Mouse (Mus musculus) olfactory bulb, adult 2 months (tissue): ENCODE data around the gene Comt.

Experiments
- CTCF ChIP-seq: fragments of 200-500 bp; IDR thresholded peaks from 2 replicates; pipeline ENCODE4 v1.5.1; 2012; ENCODE audit warnings: low read depth, mild to moderate bottlenecking, low read length, moderate library complexity; ENCODE audit not compliant: insufficient read depth
- POLR2A ChIP-seq: fragments of 200-500 bp; IDR thresholded peaks from 2 replicates; pipeline ENCODE4 v1.6.1; 2012; ENCODE audit warnings: mild to moderate bottlenecking, low read depth, low read length, moderate library complexity; ENCODE audit not compliant: insufficient read depth

DNA sequence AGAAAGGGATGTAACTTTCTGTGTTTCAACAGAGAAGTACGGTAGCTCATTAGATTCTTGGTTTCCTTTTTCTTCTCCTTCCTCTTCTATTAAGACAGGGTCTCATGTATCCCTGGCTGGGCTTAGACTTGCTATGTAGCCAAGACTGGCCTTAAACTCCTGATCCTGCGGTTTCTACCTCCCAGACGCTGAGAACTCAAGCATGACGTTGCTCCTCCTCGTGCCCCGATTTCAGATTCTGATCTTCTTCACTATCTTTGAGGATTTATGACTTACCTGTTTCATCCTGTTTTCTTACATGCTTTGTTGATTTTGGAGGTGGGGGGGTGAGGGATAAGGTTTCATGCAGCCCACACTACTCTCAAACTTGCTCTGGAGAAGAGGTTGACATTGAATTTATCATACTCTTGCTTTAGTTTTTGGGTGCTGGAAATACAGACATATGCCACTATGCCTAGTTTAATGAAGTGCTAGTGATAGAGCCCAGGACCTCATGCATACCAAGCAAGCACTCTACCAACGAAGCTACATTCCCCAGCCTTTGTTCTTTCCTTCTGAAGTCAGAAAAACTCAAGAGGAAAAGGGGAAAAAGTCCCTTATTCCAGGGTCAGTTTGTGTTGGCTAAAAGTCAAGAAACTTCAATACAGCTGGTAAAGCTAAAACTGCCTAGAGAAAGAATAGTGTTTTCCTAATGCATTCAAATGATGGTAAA is 3.3 kb downstream of the Comt start:
- TF ChIP-seq CTCF (no peak), POLR2A (no peak)
